Mouse (Mus musculus): ENCODE measurements around the gene Atxn10. TPM values are rescaled to one million over a fixed set of nuclear protein-coding genes. Genes with fewer than 3 reads are reported as not detected.

Gene Atxn10
- total and polyA plus RNA-seq, 2 experiments from 2014 or later, result 311 to 536 TPM

- TF ChIP-seq CTCF (IDR thresholded peaks at IDR 0.05; ENCODE audit: low read depth), result peak; percentile 38; the same call in 1 of the 2 replicates
- H3K27ac ChIP-seq (ENCODE audit: low read depth, low read length), result peak overlapping the region; percentile 77
- DNase-seq (peak; percentile 93), ATAC-seq (peak; percentile 98)
- H3K4me2 ChIP-seq (ENCODE audit: low read depth), result no peak overlapping the region
- H3K27me3 ChIP-seq (ENCODE audit: insufficient read depth, low read length), result no peaks in the 10 kb centered on the region
- WGBS, result 24% methylated on average over 4 of the region's 4 CpGs
- peaks cover 13% of the 10 kb centered on the region for H3K36me3 ChIP-seq (ENCODE audit: insufficient read depth)
- H3K9me3 ChIP-seq (ENCODE audit: low read length), result no peaks in the 10 kb centered on the region
- H3K4me1 ChIP-seq (ENCODE audit: insufficient read depth), result peaks cover 14% of the 10 kb centered on the region; the same call in 1 of the 2 replicates
- H3K9ac ChIP-seq, result no peak overlapping the region
- no peak overlapping the region for H3K4me3 ChIP-seq (ENCODE audit: low read depth, low read length)
Observed at GRCm38 (mm10) chr15:85403256-85403731, 67.2 kb downstream of the Atxn10 start.

- peak overlapping the region; percentile 37; the same call in 1 of the 2 replicates for H3K27ac ChIP-seq (ENCODE audit: low read depth, low read length)
- 58% methylated on average over 4 of the region's 4 CpGs for WGBS
- no peak overlapping the region for H3K4me2 ChIP-seq (ENCODE audit: low read depth)
- peaks cover 9% of the 10 kb centered on the region; the same call in 1 of the 2 replicates for H3K36me3 ChIP-seq (ENCODE audit: insufficient read depth)
- DNase-seq (no peak), ATAC-seq (no peak)
- H3K27me3 ChIP-seq (ENCODE audit: insufficient read depth, low read length), result no peaks in the 10 kb centered on the region
- peaks cover 20% of the 10 kb centered on the region; the same call in 1 of the 2 replicates for H3K4me1 ChIP-seq (ENCODE audit: insufficient read depth)
- H3K4me3 ChIP-seq (ENCODE audit: low read depth, low read length), result no peak overlapping the region
- TF ChIP-seq CTCF (IDR thresholded peaks at IDR 0.05; ENCODE audit: low read depth), result no peak
- no peaks in the 10 kb centered on the region for H3K9me3 ChIP-seq (ENCODE audit: low read length)
- no peak overlapping the region for H3K9ac ChIP-seq
Observed at GRCm38 (mm10) chr15:85404739-85405138, 68.7 kb downstream of the Atxn10 start.

GRCm38 (mm10) chr15:85405567-85405966 lies 69.5 kb downstream of the Atxn10 start:
- TF ChIP-seq CTCF (IDR thresholded peaks at IDR 0.05; ENCODE audit: low read depth), result no peak
- WGBS, result 65% methylated on average over 3 of the region's 3 CpGs

GRCm38 (mm10) chr15:85406846-85407245 lies 70.8 kb downstream of the Atxn10 start:
- Histone ChIP-seq H3K4me3 (ENCODE audit: low read depth, low read length) (no peak overlapping the region), H3K4me1 (ENCODE audit: insufficient read depth) (peaks cover 17% of the 10 kb centered on the region; the same call in 1 of the 2 replicates), H3K9ac (no peak overlapping the region), H3K4me2 (ENCODE audit: low read depth) (no peak overlapping the region), H3K27me3 (ENCODE audit: insufficient read depth, low read length) (no peaks in the 10 kb centered on the region), H3K27ac (ENCODE audit: low read depth, low read length) (no peak overlapping the region), H3K9me3 (ENCODE audit: low read length) (no peaks in the 10 kb centered on the region), H3K36me3 (ENCODE audit: insufficient read depth) (0 out of 2 replicates have a peak, but pooled peaks cover 6% of the 10 kb centered on the region)
- DNase-seq (no peak), ATAC-seq (no peak)
- WGBS, result 75% methylated on average over 1 of the region's 1 CpGs
- no peak for TF ChIP-seq CTCF (IDR thresholded peaks at IDR 0.05; ENCODE audit: low read depth)

More at GRCm38 (mm10) chr15:85405567-85405966, 69.5 kb downstream of the Atxn10 start:
- H3K4me3 ChIP-seq (ENCODE audit: low read depth, low read length), result no peak overlapping the region
- no peak overlapping the region for H3K9ac ChIP-seq
- H3K36me3 ChIP-seq (ENCODE audit: insufficient read depth), result peaks cover 6% of the 10 kb centered on the region; the same call in 1 of the 2 replicates
- no peak overlapping the region for H3K4me2 ChIP-seq (ENCODE audit: low read depth)
- peaks cover 20% of the 10 kb centered on the region; the same call in 1 of the 2 replicates for H3K4me1 ChIP-seq (ENCODE audit: insufficient read depth)
- no peaks in the 10 kb centered on the region for H3K9me3 ChIP-seq (ENCODE audit: low read length)
- no peak overlapping the region for H3K27ac ChIP-seq (ENCODE audit: low read depth, low read length)
- no peak for DNase-seq
- ATAC-seq, result no peak
- H3K27me3 ChIP-seq (ENCODE audit: insufficient read depth, low read length), result no peaks in the 10 kb centered on the region

GRCm38 (mm10) chr15:85407342-85407741 lies 71.3 kb downstream of the Atxn10 start:
- no peak for DNase-seq

GRCm38 (mm10) chr15:85408790-85409189 lies 72.7 kb downstream of the Atxn10 start:
- Histone ChIP-seq H3K27me3 (ENCODE audit: insufficient read depth, low read length) (no peaks in the 10 kb centered on the region), H3K4me3 (ENCODE audit: low read depth, low read length) (no peak overlapping the region), H3K9me3 (ENCODE audit: low read length) (no peaks in the 10 kb centered on the region), H3K4me1 (ENCODE audit: insufficient read depth) (0 out of 2 replicates have a peak, but pooled peaks cover 9% of the 10 kb centered on the region), H3K27ac (ENCODE audit: low read depth, low read length) (peak overlapping the region; percentile 30; the same call in 1 of the 2 replicates), H3K4me2 (ENCODE audit: low read depth) (no peak overlapping the region), H3K36me3 (ENCODE audit: insufficient read depth) (0 out of 2 replicates have a peak, but pooled peaks cover 6% of the 10 kb centered on the region), H3K9ac (no peak overlapping the region)
- WGBS, result 66% methylated on average over 5 of the region's 5 CpGs
- DNase-seq, result no peak
- no peak for TF ChIP-seq CTCF (IDR thresholded peaks at IDR 0.05; ENCODE audit: low read depth)
- ATAC-seq, result no peak

More at GRCm38 (mm10) chr15:85407342-85407741, 71.3 kb downstream of the Atxn10 start:
- TF ChIP-seq CTCF (IDR thresholded peaks at IDR 0.05; ENCODE audit: low read depth), result no peak
- ATAC-seq, result no peak
- no peaks in the 10 kb centered on the region for H3K9me3 ChIP-seq (ENCODE audit: low read length)
- H3K36me3 ChIP-seq (ENCODE audit: insufficient read depth), result 0 out of 2 replicates have a peak, but pooled peaks cover 6% of the 10 kb centered on the region
- no peak overlapping the region for H3K4me2 ChIP-seq (ENCODE audit: low read depth)
- no peak overlapping the region for H3K9ac ChIP-seq
- WGBS, result 90% methylated on average over 3 of the region's 3 CpGs
- H3K4me1 ChIP-seq (ENCODE audit: insufficient read depth), result peaks cover 14% of the 10 kb centered on the region; the same call in 1 of the 2 replicates
- H3K27ac ChIP-seq (ENCODE audit: low read depth, low read length), result no peak overlapping the region
- H3K4me3 ChIP-seq (ENCODE audit: low read depth, low read length), result no peak overlapping the region
- H3K27me3 ChIP-seq (ENCODE audit: insufficient read depth, low read length), result no peaks in the 10 kb centered on the region

GRCm38 (mm10) chr15:85409245-85409783 lies 73.3 kb downstream of the Atxn10 start:
- Histone ChIP-seq H3K4me3 (ENCODE audit: low read depth, low read length) (no peak overlapping the region), H3K9me3 (ENCODE audit: low read length) (no peaks in the 10 kb centered on the region), H3K27me3 (ENCODE audit: insufficient read depth, low read length) (no peaks in the 10 kb centered on the region), H3K36me3 (ENCODE audit: insufficient read depth) (0 out of 2 replicates have a peak, but pooled peaks cover 6% of the 10 kb centered on the region), H3K9ac (no peak overlapping the region), H3K4me1 (ENCODE audit: insufficient read depth) (0 out of 2 replicates have a peak, but pooled peaks cover 6% of the 10 kb centered on the region), H3K4me2 (ENCODE audit: low read depth) (no peak overlapping the region), H3K27ac (ENCODE audit: low read depth, low read length) (no peak overlapping the region)
- DNase-seq, result no peak
- WGBS, result 73% methylated on average over 8 of the region's 8 CpGs
- no peak for ATAC-seq
- no peak for TF ChIP-seq CTCF (IDR thresholded peaks at IDR 0.05; ENCODE audit: low read depth)
